Mouse (Mus musculus): ENCODE results near the gene Hormad2. TPM values are rescaled to one million over a fixed set of nuclear protein-coding genes. Genes with fewer than 3 reads are reported as not detected.

The Hormad2 gene
- polyA plus RNA-seq, 1 experiment = 15.3 TPM

GRCm38 (mm10) chr11:4476184-4476697 is 35.3 kb upstream of the Hormad2 start:
- no peaks in the 10 kb centered on the region; the same call in 1 of the 2 replicates for H3K36me3 ChIP-seq (ENCODE audit: control insufficient read depth, insufficient read depth, low read length)
- H3K4me3 ChIP-seq (ENCODE audit: control insufficient read depth, low read depth, low read length) = no peak overlapping the region
- H3K27me3 ChIP-seq (ENCODE audit: control insufficient read depth, insufficient read depth, low read length) = no peaks in the 10 kb centered on the region
- TF ChIP-seq CTCF (IDR thresholded peaks at IDR 0.05; ENCODE audit: control insufficient read depth, insufficient read depth, insufficient replicate concordance, low read depth, low read length) (no peak), POLR2A (IDR thresholded peaks at IDR 0.05; ENCODE audit: control insufficient read depth, low read depth, low read length) (no peak)
- no peak overlapping the region for H3K27ac ChIP-seq (ENCODE audit: control insufficient read depth, insufficient read depth, low read depth, low read length)
- H3K4me1 ChIP-seq (ENCODE audit: control insufficient read depth, insufficient read depth, low read length) = no peaks in the 10 kb centered on the region

GRCm38 (mm10) chr11:4472464-4473179 is 31.7 kb upstream of the Hormad2 start:
- no peaks in the 10 kb centered on the region for H3K4me1 ChIP-seq (ENCODE audit: control insufficient read depth, insufficient read depth, low read length)
- H3K4me3 ChIP-seq (ENCODE audit: control insufficient read depth, low read depth, low read length) = no peak overlapping the region
- H3K27me3 ChIP-seq (ENCODE audit: control insufficient read depth, insufficient read depth, low read length) = no peaks in the 10 kb centered on the region
- no peak overlapping the region for H3K27ac ChIP-seq (ENCODE audit: control insufficient read depth, insufficient read depth, low read depth, low read length)
- H3K36me3 ChIP-seq (ENCODE audit: control insufficient read depth, insufficient read depth, low read length) = no peaks in the 10 kb centered on the region; the same call in 1 of the 2 replicates
- TF ChIP-seq POLR2A (IDR thresholded peaks at IDR 0.05; ENCODE audit: control insufficient read depth, low read depth, low read length) = no peak
- no peak for TF ChIP-seq CTCF (IDR thresholded peaks at IDR 0.05; ENCODE audit: control insufficient read depth, insufficient read depth, insufficient replicate concordance, low read depth, low read length)

- H3K36me3 ChIP-seq (ENCODE audit: control insufficient read depth, insufficient read depth, low read length) = no peaks in the 10 kb centered on the region; the same call in 1 of the 2 replicates
- no peaks in the 10 kb centered on the region for H3K4me1 ChIP-seq (ENCODE audit: control insufficient read depth, insufficient read depth, low read length)
- H3K27me3 ChIP-seq (ENCODE audit: control insufficient read depth, insufficient read depth, low read length) = no peaks in the 10 kb centered on the region
- TF ChIP-seq POLR2A (IDR thresholded peaks at IDR 0.05; ENCODE audit: control insufficient read depth, low read depth, low read length) (no peak), CTCF (IDR thresholded peaks at IDR 0.05; ENCODE audit: control insufficient read depth, insufficient read depth, insufficient replicate concordance, low read depth, low read length) (no peak)
- H3K4me3 ChIP-seq (ENCODE audit: control insufficient read depth, low read depth, low read length) = no peak overlapping the region
- no peak overlapping the region for H3K27ac ChIP-seq (ENCODE audit: control insufficient read depth, insufficient read depth, low read depth, low read length)
Measured at GRCm38 (mm10) chr11:4471734-4472133, 30.8 kb upstream of the Hormad2 start.

GRCm38 (mm10) chr11:4471251-4471650 is 30.3 kb upstream of the Hormad2 start:
- no peak for TF ChIP-seq CTCF (IDR thresholded peaks at IDR 0.05; ENCODE audit: control insufficient read depth, insufficient read depth, insufficient replicate concordance, low read depth, low read length)
- TF ChIP-seq POLR2A (IDR thresholded peaks at IDR 0.05; ENCODE audit: control insufficient read depth, low read depth, low read length) = no peak
- Histone ChIP-seq H3K4me1 (ENCODE audit: control insufficient read depth, insufficient read depth, low read length) (no peaks in the 10 kb centered on the region), H3K36me3 (ENCODE audit: control insufficient read depth, insufficient read depth, low read length) (no peaks in the 10 kb centered on the region; the same call in 1 of the 2 replicates), H3K27ac (ENCODE audit: control insufficient read depth, insufficient read depth, low read depth, low read length) (no peak overlapping the region), H3K27me3 (ENCODE audit: control insufficient read depth, insufficient read depth, low read length) (no peaks in the 10 kb centered on the region), H3K4me3 (ENCODE audit: control insufficient read depth, low read depth, low read length) (no peak overlapping the region)

- no peaks in the 10 kb centered on the region for H3K4me1 ChIP-seq (ENCODE audit: control insufficient read depth, insufficient read depth, low read length)
- H3K27me3 ChIP-seq (ENCODE audit: control insufficient read depth, insufficient read depth, low read length) = no peaks in the 10 kb centered on the region
- no peaks in the 10 kb centered on the region for H3K36me3 ChIP-seq (ENCODE audit: control insufficient read depth, insufficient read depth, low read length)
- no peak overlapping the region for H3K27ac ChIP-seq (ENCODE audit: control insufficient read depth, insufficient read depth, low read depth, low read length)
- TF ChIP-seq CTCF (IDR thresholded peaks at IDR 0.05; ENCODE audit: control insufficient read depth, insufficient read depth, insufficient replicate concordance, low read depth, low read length) (no peak), POLR2A (IDR thresholded peaks at IDR 0.05; ENCODE audit: control insufficient read depth, low read depth, low read length) (no peak)
- no peak overlapping the region for H3K4me3 ChIP-seq (ENCODE audit: control insufficient read depth, low read depth, low read length)
Measured at GRCm38 (mm10) chr11:4469091-4469490, 28.2 kb upstream of the Hormad2 start.

GRCm38 (mm10) chr11:4467436-4467835 is 26.5 kb upstream of the Hormad2 start:
- TF ChIP-seq POLR2A (IDR thresholded peaks at IDR 0.05; ENCODE audit: control insufficient read depth, low read depth, low read length) = no peak
- no peak for TF ChIP-seq CTCF (IDR thresholded peaks at IDR 0.05; ENCODE audit: control insufficient read depth, insufficient read depth, insufficient replicate concordance, low read depth, low read length)
- H3K27me3 ChIP-seq (ENCODE audit: control insufficient read depth, insufficient read depth, low read length) = no peaks in the 10 kb centered on the region
- no peak overlapping the region for H3K27ac ChIP-seq (ENCODE audit: control insufficient read depth, insufficient read depth, low read depth, low read length)

GRCm38 (mm10) chr11:4466191-4466590 is 25.3 kb upstream of the Hormad2 start:
- H3K4me1 ChIP-seq (ENCODE audit: control insufficient read depth, insufficient read depth, low read length) = peaks cover 4% of the 10 kb centered on the region
- no peak overlapping the region for H3K4me3 ChIP-seq (ENCODE audit: control insufficient read depth, low read depth, low read length)
- H3K27me3 ChIP-seq (ENCODE audit: control insufficient read depth, insufficient read depth, low read length) = no peaks in the 10 kb centered on the region
- no peaks in the 10 kb centered on the region for H3K36me3 ChIP-seq (ENCODE audit: control insufficient read depth, insufficient read depth, low read length)
- H3K27ac ChIP-seq (ENCODE audit: control insufficient read depth, insufficient read depth, low read depth, low read length) = no peak overlapping the region
- TF ChIP-seq CTCF (IDR thresholded peaks at IDR 0.05; ENCODE audit: control insufficient read depth, insufficient read depth, insufficient replicate concordance, low read depth, low read length) (no peak), POLR2A (IDR thresholded peaks at IDR 0.05; ENCODE audit: control insufficient read depth, low read depth, low read length) (no peak)

More at GRCm38 (mm10) chr11:4467436-4467835, 26.5 kb upstream of the Hormad2 start:
- Histone ChIP-seq H3K4me3 (ENCODE audit: control insufficient read depth, low read depth, low read length) (no peak overlapping the region), H3K4me1 (ENCODE audit: control insufficient read depth, insufficient read depth, low read length) (no peaks in the 10 kb centered on the region), H3K36me3 (ENCODE audit: control insufficient read depth, insufficient read depth, low read length) (no peaks in the 10 kb centered on the region)

All from testis, adult 2 months (tissue).